Mouse (Mus musculus) testis, adult 10 weeks (tissue): ENCODE data around the gene Ces1a. TPM values are rescaled to one million over a fixed set of nuclear protein-coding genes. Genes with fewer than 3 reads are reported as not detected.

Source experiments
- polyA plus RNA-seq: library from polyadenylated mRNA; stranded (reverse); fragments of 350-450 nt; fragmentation: Illumina TruSeq; extraction: RNeasy Lipid Tissue Mini Kit (QIAGEN cat#74804); gene quantifications from one replicate; pipeline ENCODE4 v1.2.3, GENCODE M21; 2014; ENCODE audit warnings: low read depth, low replicate concordance

Ces1a gene
- polyA plus RNA-seq = 2.4 TPM

GRCm38 (mm10) chr8:93048092-93048491, at the start of gene Ces1a:
Gene Ces1a, minus strand, starts transcription at chr8:93048192.

GRCm38 (mm10) chr8:93079887-93080286, 31.9 kb upstream of the Ces1a start, which contains the start of gene Ces1b:
Gene Ces1b, minus strand, starts transcription at chr8:93080017.

Other genes starting within 250 kb of the Ces1a start
- gene Mmp2, start 220.9 kb downstream of the Ces1a start, polyA plus RNA-seq = 1.4 TPM
- gene Lpcat2, start 192.9 kb downstream of the Ces1a start, polyA plus RNA-seq = 0.67 TPM
- 0.36 TPM for gene Capns2, start 146.8 kb downstream of the Ces1a start, polyA plus RNA-seq
- gene Slc6a2, start 88.1 kb downstream of the Ces1a start, polyA plus RNA-seq = 0.03 TPM
- gene Ces1b, start 31.8 kb upstream of the Ces1a start, polyA plus RNA-seq = not detected
- 0.22 TPM for gene Ces1c, start 83.1 kb upstream of the Ces1a start, polyA plus RNA-seq
- 26.4 TPM for gene Ces1d, start 149.6 kb upstream of the Ces1a start, polyA plus RNA-seq
- gene Ces1e, start 181.4 kb upstream of the Ces1a start, polyA plus RNA-seq = not detected
- gene Ces1f, start 231.6 kb upstream of the Ces1a start, polyA plus RNA-seq = not detected